Mouse (Mus musculus) liver, embryonic 12.5 days (tissue): ENCODE results near the gene Espn. TPM values are rescaled to one million over a fixed set of nuclear protein-coding genes. Genes with fewer than 3 reads are reported as not detected.

Source experiments
- ATAC-seq: fragments of 200-750 bp; cut with Nextera tagmentation; 2 replicates; pipeline ENCODE4 v1.8.0; 2017; ENCODE audit warnings: moderate number of reproducible peaks, mild to moderate bottlenecking, moderate library complexity
- H3K27ac ChIP-seq: fragments of 300-500 bp; sonication (generic); 2 replicates; pipeline ENCODE4 v1.5.1; 2016; ENCODE audit warnings: mild to moderate bottlenecking
- H3K27me3 ChIP-seq: fragments of 300-500 bp; sonication (generic); replicated peaks from 2 replicates; pipeline ENCODE4 v1.6.1; 2016; ENCODE audit warnings: mild to moderate bottlenecking, moderate library complexity
- H3K36me3 ChIP-seq: fragments of 300-500 bp; sonication (generic); 2 replicates; pipeline ENCODE4 v1.6.1; 2016; ENCODE audit warnings: mild to moderate bottlenecking, moderate library complexity
- H3K4me1 ChIP-seq: fragments of 300-500 bp; sonication (generic); 2 replicates; pipeline ENCODE4 v1.6.1; 2016
- H3K4me2 ChIP-seq: fragments of 300-500 bp; sonication (generic); 2 replicates; pipeline ENCODE4 v1.6.1; 2016; ENCODE audit warnings: mild to moderate bottlenecking, moderate library complexity
- H3K4me3 ChIP-seq: fragments of 300-500 bp; sonication (generic); 2 replicates; pipeline ENCODE4 v1.5.1; 2016; ENCODE audit warnings: mild to moderate bottlenecking, moderate library complexity
- H3K9ac ChIP-seq: fragments of 300-500 bp; sonication (generic); 2 replicates; pipeline ENCODE4 v1.6.1; 2016; ENCODE audit warnings: mild to moderate bottlenecking, moderate library complexity
- H3K9me3 ChIP-seq: fragments of 300-500 bp; sonication (generic); replicated peaks from 2 replicates; pipeline ENCODE4 v1.6.1; 2016; ENCODE audit warnings: mild to moderate bottlenecking, moderate library complexity
- WGBS: fragments of 180-500 bp; shearing (Covaris S2); methylation state at CpG from one replicate; pipeline ENCODE4 v1.1.7; 2016; ENCODE audit not compliant: insufficient replicate concordance; 5-methylcytosine and 5-hydroxymethylcytosine counted together
- polyA plus RNA-seq: library from polyadenylated mRNA; unstranded; fragments of >200 nt; fragmentation: Nextera tagmentation; extraction: Ambion mirVana; gene quantifications from 2 replicates; pipeline ENCODE4 v1.2.1, GENCODE M21; 2016

The Espn gene
- polyA plus RNA-seq, 1 experiment from 2014 or later: 2.6 TPM

DNA sequence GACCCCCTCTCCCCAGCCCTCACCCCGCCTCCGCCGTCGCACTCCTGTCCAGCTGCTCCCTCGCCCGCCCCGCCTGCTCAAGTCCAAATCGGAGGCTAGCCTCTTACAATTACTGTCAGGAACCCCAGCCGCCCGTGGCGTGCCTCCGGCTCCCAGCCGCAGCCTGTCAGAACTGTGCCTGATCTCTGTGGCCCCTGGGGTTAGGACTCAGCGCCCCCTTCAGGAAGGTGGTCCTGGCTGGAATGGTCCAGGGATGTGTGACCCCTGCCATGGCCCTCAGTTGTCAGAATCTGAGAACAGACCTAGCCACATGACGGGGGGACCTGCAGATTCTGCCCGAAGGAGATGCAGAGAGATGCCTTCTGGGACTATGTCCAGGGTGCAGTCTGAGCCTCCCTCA, 38.1 kb downstream of the Espn start:
- Histone ChIP-seq H3K36me3 (peaks cover 54% of the 10 kb centered on the region), H3K4me2 (no peak overlapping the region), H3K9me3 (no peaks in the 10 kb centered on the region), H3K4me1 (peaks cover 54% of the 10 kb centered on the region), H3K9ac (no peak overlapping the region), H3K27me3 (peaks cover 61% of the 10 kb centered on the region), H3K4me3 (no peak overlapping the region), H3K27ac (no peak overlapping the region)
- no peak for ATAC-seq
- WGBS: 74% methylated on average over 16 of the region's 16 CpGs

DNA sequence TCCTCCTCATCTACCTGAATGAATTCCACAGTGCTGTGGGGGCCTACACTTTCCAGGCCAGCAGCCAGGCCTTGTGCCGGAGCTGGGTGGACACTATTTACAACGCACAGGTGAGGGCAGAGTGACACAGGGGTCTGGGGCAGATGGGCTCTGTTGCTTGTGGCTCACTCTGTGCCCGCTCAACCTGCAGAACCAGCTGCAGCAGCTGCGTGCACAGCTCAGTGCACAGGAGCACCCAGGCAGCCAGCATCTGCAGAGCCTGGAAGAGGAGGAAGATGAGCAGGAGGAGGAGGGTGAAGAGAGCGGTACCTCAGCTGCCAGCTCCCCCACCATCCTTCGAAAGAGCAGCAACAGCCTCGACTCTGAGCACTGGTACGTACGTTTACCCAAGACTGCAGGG, 39.8 kb downstream of the Espn start:
- Histone ChIP-seq H3K27me3 (peaks cover 43% of the 10 kb centered on the region), H3K36me3 (peaks cover 66% of the 10 kb centered on the region), H3K9ac (no peak overlapping the region), H3K27ac (peak overlapping the region; percentile 98; the same call in 1 of the 2 replicates), H3K4me1 (peaks cover 72% of the 10 kb centered on the region), H3K4me2 (no peak overlapping the region), H3K9me3 (no peaks in the 10 kb centered on the region), H3K4me3 (no peak overlapping the region)
- no peak for ATAC-seq
- WGBS: 84% methylated on average over 9 of the region's 9 CpGs

DNA sequence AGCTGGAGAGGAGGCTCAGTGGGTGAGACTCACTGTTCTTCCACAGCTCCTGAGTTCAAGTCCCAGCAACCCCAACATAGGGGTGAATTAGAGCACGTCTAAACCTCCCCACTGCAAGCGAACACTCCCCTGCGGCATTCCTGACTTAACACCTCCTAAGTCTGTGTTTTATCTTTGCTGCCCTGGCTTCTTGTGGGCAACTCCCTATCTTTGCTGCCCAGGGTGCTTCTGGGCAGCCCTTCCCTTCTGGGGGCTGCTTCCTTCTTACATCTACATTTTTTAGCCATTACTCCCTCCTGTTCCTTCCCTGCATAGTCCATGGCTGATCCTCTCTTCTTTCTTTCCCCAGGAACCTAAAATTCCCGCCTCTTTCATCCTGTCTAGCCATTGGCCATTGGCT, 41.5 kb downstream of the Espn start:
- Histone ChIP-seq H3K9ac (peak overlapping the region; percentile 57), H3K27ac (peak overlapping the region; percentile 98), H3K27me3 (peaks cover 27% of the 10 kb centered on the region), H3K4me1 (peaks cover 69% of the 10 kb centered on the region), H3K4me2 (peak overlapping the region; percentile 56), H3K9me3 (no peaks in the 10 kb centered on the region), H3K4me3 (peak overlapping the region; percentile 16), H3K36me3 (peaks cover 81% of the 10 kb centered on the region)
- ATAC-seq: peak; percentile 75
- 18% methylated on average over 4 of the region's 4 CpGs for WGBS

DNA sequence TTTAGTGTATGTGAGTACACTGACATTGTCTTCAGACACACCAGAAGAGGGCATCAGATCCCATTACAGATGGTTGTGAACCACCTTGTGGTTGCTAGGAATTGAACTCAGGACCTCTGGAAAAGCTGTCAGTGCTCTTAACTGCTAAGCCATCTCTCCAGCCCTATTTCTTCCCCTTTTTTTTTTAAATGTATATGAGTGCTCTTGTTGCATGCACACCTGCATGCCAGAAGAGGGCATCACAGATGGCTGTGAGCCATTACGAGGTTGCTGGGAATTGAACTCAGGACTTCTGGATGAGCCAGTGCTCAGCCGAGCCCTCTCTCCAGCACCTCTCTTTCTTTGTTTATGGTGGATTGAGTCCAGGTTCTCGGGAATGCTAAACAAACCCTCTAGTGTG, 42.7 kb downstream of the Espn start:
- Histone ChIP-seq H3K27ac (peak overlapping the region; percentile 98), H3K4me1 (peaks cover 59% of the 10 kb centered on the region), H3K4me2 (peak overlapping the region; percentile 56; the same call in 1 of the 2 replicates), H3K27me3 (peaks cover 15% of the 10 kb centered on the region), H3K4me3 (no peak overlapping the region), H3K9me3 (no peaks in the 10 kb centered on the region), H3K9ac (no peak overlapping the region), H3K36me3 (peaks cover 81% of the 10 kb centered on the region)
- no peak for ATAC-seq
- 76% methylated on average over 3 of the region's 3 CpGs for WGBS

DNA sequence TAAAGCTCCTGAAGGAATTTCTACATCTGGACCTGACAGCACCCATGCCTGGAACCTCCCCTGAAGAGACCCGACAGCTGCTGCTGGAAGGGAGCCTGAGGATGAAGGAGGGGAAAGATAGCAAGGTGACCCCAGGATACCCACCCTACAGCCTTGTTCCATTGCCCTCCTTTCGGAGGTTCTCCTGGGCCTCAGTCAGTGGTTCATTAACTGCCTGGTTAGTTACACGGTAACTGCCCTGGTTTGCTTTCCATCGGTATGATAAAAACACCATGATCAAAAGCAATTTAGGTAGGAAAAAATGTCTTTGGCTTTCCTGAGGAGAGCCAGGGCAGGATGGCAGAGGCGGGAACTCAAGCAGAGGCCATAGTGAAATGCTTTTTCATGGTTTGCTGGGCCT, 43.5 kb downstream of the Espn start:
- peaks cover 59% of the 10 kb centered on the region for H3K4me1 ChIP-seq

DNA sequence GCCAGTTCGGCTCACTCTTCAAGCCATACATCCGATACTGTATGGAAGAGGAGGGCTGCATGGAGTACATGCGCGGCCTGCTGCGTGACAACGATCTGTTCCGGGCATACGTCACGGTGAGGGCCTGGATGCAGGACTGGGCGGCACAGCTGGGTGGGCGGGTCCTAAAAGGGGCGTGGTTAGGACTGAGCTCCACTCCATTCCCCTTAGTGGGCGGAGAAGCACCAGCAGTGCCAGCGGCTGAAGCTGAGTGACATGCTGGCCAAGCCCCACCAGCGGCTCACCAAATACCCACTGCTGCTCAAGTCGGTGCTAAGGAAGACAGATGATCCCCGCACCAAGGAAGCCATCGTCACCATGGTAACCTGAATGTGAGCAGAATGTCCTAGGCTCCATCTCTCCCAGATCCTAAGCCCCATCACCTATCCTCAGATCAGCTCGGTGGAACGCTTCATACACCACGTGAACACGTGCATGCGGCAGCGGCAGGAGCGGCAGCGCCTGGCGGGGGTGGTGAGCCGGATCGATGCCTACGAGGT, 44.1 kb downstream of the Espn start:
- peak overlapping the region; percentile 98 for H3K27ac ChIP-seq
- 28% methylated on average over 30 of the region's 30 CpGs for WGBS
- peaks cover 81% of the 10 kb centered on the region for H3K36me3 ChIP-seq
- peak overlapping the region; percentile 63 for H3K4me3 ChIP-seq
- H3K9me3 ChIP-seq: no peaks in the 10 kb centered on the region
- H3K4me2 ChIP-seq: peak overlapping the region; percentile 97
- ATAC-seq: peak; percentile 90
- H3K27me3 ChIP-seq: peaks cover 5% of the 10 kb centered on the region; the same call in 1 of the 2 replicates
- peaks cover 59% of the 10 kb centered on the region for H3K4me1 ChIP-seq
- peak overlapping the region; percentile 74 for H3K9ac ChIP-seq

More for the DNA sequence above, 43.5 kb downstream of the Espn start:
- no peak for ATAC-seq
- peak overlapping the region; percentile 55 for H3K9ac ChIP-seq
- peaks cover 7% of the 10 kb centered on the region for H3K27me3 ChIP-seq
- peaks cover 81% of the 10 kb centered on the region for H3K36me3 ChIP-seq
- 79% methylated on average over 5 of the region's 5 CpGs for WGBS
- H3K9me3 ChIP-seq: no peaks in the 10 kb centered on the region
- peak overlapping the region; percentile 63 for H3K4me3 ChIP-seq
- peak overlapping the region; percentile 98 for H3K27ac ChIP-seq
- H3K4me2 ChIP-seq: peak overlapping the region; percentile 97

DNA sequence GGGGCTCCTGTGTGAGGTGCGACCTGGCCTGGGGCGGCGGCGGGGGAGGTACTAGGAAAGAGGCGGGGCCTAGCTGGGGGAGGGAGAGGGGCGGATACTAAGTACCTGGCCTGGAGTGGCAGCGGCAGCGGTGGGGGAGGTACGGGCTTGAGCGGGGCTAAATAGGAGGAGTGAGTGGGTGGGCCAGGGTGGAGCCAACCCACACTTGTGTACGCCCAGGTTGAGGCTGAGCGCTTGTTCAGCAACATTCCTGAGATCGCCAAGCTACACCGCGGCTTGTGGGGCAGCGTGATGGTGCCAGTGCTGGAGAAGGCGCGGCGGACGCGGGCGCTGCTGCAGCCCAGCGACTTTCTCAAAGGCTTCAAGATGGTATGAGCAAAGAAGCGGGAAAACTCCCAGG, 44.7 kb downstream of the Espn start:
- ATAC-seq: peak; percentile 72
- Histone ChIP-seq H3K9me3 (no peaks in the 10 kb centered on the region), H3K27me3 (peaks cover 5% of the 10 kb centered on the region; the same call in 1 of the 2 replicates), H3K4me3 (peak overlapping the region; percentile 63), H3K9ac (peak overlapping the region; percentile 74), H3K36me3 (peaks cover 81% of the 10 kb centered on the region), H3K4me1 (peaks cover 62% of the 10 kb centered on the region), H3K27ac (peak overlapping the region; percentile 98), H3K4me2 (peak overlapping the region; percentile 97)
- 27% methylated on average over 24 of the region's 24 CpGs for WGBS

DNA sequence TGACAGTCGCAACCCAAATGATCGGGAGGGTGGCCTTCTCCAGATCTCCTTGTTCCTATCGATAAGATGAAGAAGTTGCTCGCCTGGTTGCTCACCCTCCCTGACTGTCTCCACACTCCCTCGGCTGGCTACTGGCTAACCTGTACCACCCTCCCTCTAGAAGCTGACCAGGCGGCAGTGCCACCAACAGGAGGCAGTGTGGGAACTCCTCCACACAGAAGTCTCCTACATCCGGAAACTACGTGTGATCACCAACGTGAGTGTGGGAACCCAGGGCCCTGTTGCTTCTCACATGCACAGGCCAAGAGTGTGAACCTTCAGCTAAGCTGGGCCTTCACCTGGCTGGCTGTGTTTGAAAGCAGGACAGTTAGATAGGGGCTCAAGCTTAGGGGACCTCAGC, 45.4 kb downstream of the Espn start:
- H3K4me2 ChIP-seq: peak overlapping the region; percentile 97
- H3K4me1 ChIP-seq: peaks cover 58% of the 10 kb centered on the region
- peak overlapping the region; percentile 74 for H3K9ac ChIP-seq
- peak overlapping the region; percentile 98 for H3K27ac ChIP-seq
- 46% methylated on average over 9 of the region's 9 CpGs for WGBS
- peak overlapping the region; percentile 63 for H3K4me3 ChIP-seq
- peaks cover 82% of the 10 kb centered on the region for H3K36me3 ChIP-seq
- no peak for ATAC-seq
- H3K27me3 ChIP-seq: no peaks in the 10 kb centered on the region
- H3K9me3 ChIP-seq: no peaks in the 10 kb centered on the region

DNA sequence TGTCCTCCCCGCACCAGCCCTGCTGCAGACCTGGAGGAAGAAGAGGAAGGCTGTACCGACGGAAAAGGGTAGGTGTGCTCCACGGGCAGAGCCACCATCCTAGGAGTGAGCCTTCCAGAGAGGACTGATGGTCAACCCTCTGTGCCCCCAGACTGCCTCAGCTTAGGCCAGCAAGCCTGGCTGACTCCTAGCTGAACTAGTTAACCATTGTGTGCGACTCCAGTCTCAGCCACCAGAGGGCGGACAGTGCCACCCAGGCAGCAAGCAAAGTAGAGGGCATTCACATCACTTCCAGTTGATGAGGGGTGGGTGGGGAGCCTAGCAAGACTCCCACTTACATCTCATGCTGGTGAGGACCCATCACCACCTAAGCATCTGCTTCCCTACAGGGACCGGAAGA, 49.1 kb downstream of the Espn start:
- Histone ChIP-seq H3K9ac (no peak overlapping the region), H3K27ac (no peak overlapping the region), H3K4me1 (peaks cover 51% of the 10 kb centered on the region), H3K36me3 (peaks cover 51% of the 10 kb centered on the region), H3K4me3 (no peak overlapping the region), H3K4me2 (no peak overlapping the region), H3K27me3 (no peaks in the 10 kb centered on the region), H3K9me3 (no peaks in the 10 kb centered on the region)
- 42% methylated on average over 7 of the region's 7 CpGs for WGBS
- no peak for ATAC-seq

DNA sequence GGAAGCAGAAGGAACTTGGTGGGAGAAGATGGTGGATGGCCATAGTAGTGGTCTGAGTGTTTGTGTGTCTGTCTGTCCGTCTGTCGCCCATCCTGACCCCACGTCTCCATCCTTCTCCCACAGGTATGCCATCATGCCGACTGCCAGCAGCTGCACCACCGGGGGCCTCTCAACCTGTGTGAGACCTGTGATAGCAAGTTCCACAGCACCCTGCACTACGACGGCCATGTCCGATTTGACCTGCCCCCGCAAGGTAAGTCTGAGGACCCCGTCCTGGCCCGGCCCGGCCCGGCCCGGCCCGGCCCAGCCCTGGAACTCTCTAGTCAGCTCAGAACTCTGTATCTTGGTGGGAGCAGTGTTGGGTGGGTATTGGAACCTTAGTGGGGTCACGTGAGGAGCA, 50.2 kb downstream of the Espn start:
- Histone ChIP-seq H3K9ac (no peak overlapping the region), H3K27me3 (no peaks in the 10 kb centered on the region), H3K36me3 (peaks cover 47% of the 10 kb centered on the region), H3K4me1 (peaks cover 50% of the 10 kb centered on the region), H3K9me3 (no peaks in the 10 kb centered on the region), H3K4me2 (no peak overlapping the region), H3K4me3 (no peak overlapping the region), H3K27ac (0 out of 2 replicates have a peak overlapping the region, but pooled peaks have one; percentile 16)
- 89% methylated on average over 16 of the region's 16 CpGs for WGBS
- no peak for ATAC-seq

DNA sequence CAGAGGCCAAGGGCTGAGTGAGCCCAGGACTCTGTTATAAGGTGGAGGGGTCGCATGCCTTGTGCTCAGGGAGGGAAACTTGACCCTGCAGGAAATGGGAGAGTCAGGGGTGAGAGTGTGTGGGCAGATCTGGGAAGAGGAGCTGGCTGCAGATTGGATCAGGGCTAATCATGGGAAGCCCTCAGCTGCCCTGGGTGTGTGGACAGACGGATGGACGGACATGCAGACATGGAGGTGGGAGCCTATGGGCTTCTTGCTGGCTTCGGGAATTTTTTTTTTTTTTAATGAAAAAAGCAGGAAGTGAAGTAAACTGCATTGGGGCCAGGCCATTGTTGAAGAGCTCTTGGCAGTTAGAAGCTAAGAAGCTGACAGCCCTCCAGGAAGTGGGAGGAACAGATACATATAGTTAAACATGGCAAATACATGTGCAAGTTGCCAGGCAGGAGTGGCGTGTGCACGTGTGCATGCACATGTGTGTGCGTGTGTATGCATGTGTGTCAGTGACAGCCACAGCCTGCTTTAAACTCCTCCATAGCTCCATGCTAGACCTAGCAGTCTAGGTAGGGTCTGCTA, 51.0 kb downstream of the Espn start:
- no peak overlapping the region for H3K4me3 ChIP-seq
- peak overlapping the region; percentile 16 for H3K27ac ChIP-seq
- H3K36me3 ChIP-seq: peaks cover 40% of the 10 kb centered on the region
- no peaks in the 10 kb centered on the region for H3K27me3 ChIP-seq
- no peak overlapping the region for H3K4me2 ChIP-seq
- ATAC-seq: no peak
- H3K4me1 ChIP-seq: peaks cover 54% of the 10 kb centered on the region
- WGBS: 53% methylated on average over 7 of the region's 7 CpGs
- H3K9ac ChIP-seq: no peak overlapping the region
- H3K9me3 ChIP-seq: no peaks in the 10 kb centered on the region

DNA sequence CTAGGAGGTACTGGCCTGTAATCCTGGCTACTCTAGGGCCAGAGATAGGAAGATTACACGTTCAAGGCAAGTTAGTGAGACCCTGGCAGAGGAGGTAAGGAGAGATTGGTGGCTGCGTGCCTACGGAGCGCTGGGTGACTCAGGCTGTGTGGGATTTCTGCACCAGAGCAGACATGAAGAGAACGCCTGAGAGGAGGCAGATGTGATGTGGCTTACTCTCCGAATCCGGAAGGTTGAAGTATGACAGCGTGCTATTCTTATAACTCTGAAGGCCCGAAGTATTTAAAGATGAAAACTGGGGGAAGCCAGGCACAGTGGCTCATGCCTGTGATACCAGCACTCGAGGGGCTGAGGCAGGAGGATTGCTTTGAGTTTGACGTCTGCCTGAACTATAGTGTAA, 51.6 kb downstream of the Espn start:
- H3K4me3 ChIP-seq: no peak overlapping the region
- no peaks in the 10 kb centered on the region for H3K27me3 ChIP-seq
- peaks cover 60% of the 10 kb centered on the region for H3K4me1 ChIP-seq
- 67% methylated on average over 11 of the region's 11 CpGs for WGBS
- H3K9ac ChIP-seq: no peak overlapping the region
- ATAC-seq: no peak
- peaks cover 33% of the 10 kb centered on the region for H3K36me3 ChIP-seq
- no peaks in the 10 kb centered on the region for H3K9me3 ChIP-seq
- H3K27ac ChIP-seq: peak overlapping the region; percentile 11
- H3K4me2 ChIP-seq: no peak overlapping the region
